Mouse (Mus musculus) layer of hippocampus, adult 8-10 months (tissue): ENCODE data around the gene Slc22a8. TPM values are rescaled to one million over a fixed set of nuclear protein-coding genes. Genes with fewer than 3 reads are reported as not detected.

Source experiments
- DNase-seq, 2 experiments: peaks; one replicate each; pipeline ENCODE4 v3.0.0; 2022; ENCODE audit warnings: low spot score in 2 of 2
- total RNA-seq, 4 experiments: library from RNA; stranded (reverse); gene quantifications; 2 replicates each; pipeline ENCODE4 v1.2.4; 2022

Slc22a8 gene
- total RNA-seq = 10 to 100 TPM; 10.6 to 12.2 (median 11.5) TPM

DNA sequence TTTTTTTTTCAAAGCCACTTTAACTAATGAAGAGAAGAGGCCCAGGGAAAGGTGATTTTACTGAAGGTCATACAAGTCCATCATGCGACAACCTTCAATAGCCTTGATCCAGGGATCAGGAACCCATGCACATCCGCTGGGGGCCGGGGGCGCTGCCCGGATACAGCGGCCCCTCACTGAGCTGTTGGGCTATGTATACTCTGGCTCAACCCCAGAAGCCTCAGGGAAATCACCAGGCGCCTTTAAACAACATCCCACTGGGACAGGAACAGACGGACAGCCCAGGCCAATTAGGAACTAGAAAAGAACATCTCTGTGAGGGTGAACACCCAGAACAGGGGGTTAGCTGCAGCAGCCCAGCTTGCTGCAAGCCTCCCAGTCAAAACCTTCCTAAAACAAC lies at the start of gene Slc22a8:
Gene Slc22a8 (plus strand): TSS at position 301 of the 400 bp plus-strand sequence.
- no peak for DNase-seq

DNA sequence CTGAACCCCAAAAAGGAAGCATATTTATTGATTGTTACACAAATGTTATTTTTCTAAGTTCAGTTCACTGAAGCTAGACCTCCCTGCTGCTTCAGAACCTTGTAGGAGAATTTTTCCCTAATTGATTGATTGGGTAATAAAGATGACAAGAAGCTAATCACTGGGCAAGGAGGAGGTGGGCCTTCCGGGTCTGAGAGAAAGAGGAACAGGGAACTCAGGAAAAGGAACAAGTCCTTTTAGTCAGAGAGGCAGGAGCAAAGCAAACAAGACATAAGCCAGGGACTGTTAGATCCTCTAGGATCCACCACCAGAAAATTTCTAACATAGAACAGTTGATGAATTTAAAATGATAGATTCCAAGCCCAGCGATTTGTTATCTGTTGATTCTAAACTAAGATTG lies 32.2 kb upstream of the Slc22a8 start:
- no peak for DNase-seq

DNA sequence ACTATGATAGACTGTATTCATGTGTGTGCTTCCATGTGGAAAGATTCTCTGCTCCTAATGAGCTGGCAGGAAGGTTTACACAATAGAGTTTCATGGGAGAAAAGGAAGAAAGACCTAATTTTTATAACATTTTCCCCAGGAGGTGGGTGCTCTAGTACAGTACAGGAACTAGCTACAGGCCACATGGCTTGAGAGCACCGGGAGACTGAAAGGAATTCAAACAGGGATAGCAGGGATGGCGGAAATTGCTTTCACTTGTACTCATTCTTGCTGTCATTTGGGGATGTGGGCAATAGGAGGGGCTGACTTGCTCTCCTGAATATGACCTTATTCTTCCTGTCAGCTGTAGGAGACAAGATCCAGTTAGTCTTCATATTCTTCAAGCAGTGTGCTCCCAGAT lies 27.0 kb upstream of the Slc22a8 start:
- DNase-seq = no peak

DNA sequence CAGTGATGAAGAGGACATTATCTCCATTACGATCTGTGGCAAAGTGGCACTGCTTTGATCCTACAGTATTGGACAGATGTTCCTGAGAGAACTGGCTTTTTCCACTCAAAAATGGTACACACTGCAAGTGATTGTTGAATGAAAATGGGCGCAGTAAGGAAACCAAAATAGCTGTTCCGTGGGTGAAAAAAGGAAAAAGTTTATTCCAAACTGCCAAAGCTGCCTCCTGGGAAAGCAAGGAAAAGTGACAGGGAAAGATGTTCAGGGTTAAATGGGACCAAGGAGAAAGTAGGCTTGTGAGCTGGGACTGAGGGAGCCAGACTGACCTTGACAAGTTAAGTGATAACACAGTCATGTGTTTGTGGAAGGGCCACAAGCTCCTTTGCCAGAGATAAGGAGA lies 26.6 kb upstream of the Slc22a8 start:
- no peak for DNase-seq

DNA sequence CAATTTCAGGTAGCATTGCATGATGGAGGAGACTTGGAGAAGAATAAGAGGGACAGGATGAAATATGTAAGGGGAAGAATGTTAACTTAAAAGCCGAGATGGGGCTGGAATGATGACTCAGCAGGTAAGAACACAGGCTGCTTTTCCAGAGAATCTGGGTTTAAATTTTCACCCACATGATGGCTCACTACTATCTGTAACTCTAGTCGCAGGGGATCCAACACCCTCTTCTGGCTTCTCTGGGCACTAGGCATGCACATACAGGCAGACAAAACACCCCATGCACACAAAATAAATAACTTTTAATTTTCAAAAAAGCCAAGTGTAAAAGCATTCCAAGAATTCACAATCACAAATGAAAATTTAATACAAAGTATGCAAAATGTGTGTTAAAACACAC lies 25.8 kb upstream of the Slc22a8 start:
- DNase-seq = no peak

DNA sequence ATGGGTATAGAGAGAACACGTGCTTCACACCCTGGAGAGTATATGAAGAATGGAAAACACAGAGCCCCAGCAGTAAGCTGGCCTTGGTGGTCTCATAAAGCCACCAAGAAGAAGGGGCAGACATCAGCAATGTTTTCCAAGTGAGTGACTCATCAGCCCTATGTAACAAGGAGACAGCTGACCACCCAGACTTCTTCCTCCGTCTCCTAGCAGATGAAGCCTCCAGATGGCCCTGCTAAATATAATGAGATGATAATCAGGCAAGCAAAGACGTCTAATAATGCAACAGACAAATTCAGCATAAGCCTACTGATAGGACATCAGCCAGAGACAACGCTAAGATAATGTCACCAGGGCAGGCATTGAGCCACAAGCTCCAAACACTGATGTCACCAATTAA lies 25.1 kb upstream of the Slc22a8 start:
- peak; percentile 61 to 69 for DNase-seq

DNA sequence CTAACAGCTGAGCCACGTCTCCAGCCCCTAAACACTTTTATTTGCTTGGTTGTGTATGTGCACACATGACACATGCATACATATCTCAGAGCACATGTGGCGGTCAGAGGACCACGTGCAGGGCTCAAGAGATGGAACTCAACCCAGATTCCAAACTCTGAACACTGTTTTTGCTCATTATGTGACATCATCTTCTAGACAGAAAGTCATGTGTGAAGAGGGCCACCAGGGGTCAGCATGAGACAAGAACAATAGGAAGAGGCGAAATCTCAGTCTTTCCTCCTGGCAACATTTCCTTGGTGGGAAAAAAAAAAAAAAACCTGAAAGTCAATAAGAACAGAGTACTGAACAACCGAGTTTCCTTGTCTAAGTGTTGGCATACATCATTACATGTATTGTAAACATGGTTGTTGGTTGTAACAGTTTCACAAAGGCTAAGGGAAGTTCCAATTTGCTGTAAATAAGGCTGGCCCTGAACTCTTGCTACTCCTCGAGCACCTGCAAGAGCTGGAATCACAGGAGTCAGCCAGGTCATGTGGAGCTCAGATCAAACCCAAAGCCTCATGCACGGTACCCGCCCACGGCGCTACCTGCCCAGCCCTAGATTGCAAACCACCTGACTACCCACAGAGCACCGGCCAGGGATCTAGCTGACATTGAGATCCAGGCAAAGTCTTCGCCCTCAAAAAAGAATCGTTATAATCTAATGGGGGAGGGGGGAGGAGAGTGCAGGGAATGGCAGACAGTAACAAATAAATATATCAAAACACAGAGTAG lies 23.8 kb upstream of the Slc22a8 start:
- peak in 1 of 2 experiments; percentile 51 for DNase-seq

DNA sequence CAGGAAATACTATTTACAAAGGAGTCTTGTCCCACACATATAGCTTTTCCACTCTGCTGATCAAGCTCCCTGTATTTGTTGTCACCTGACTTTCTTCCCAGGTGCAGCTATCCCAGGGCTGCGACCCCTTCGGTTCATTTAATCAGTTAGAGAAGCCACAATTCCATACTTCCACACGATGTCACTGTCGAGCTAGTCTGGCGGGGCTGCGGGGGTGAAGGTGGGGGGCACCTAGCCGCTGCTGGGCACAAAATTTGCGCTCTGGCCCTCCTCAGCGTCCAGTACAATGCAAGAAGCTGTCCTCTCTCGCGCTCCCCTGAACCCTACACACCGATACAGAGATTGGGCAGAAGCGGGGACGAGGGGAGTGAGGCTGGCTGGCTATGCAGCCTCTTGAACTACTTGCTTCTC lies 21.6 kb upstream of the Slc22a8 start:
- no peak for DNase-seq

DNA sequence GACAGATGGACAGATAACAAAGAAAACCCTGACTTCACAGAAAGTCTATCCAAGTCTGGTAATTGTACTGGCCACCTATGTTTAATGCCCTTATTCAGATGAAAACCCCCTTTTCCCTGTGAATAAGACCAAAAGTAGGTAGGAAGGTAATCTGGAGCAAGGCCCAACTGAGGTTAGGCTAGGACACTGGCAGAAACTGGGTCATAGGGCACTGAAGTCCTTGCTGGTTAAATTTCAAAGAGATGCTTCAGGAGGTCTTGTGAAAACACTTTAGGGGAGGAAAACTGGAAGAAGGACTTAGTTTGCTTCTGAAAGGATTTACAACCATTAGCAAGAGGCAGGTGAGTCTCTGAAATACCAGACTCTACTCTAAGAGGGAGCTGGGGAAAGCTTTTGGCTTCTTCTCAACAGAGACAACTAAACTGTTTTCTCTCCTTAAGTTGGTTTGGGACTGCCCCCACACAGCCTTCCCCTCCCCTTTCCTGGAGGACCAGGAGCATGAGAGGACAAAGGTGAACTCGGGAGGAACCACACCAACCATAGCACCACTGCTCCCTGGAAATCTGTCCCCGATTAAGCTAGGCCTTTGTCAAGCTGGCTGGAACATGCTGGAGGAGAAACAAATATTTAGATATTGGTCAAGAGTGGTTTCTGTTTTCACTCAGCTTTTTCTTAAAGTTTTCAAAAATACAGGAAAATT lies 20.6 kb upstream of the Slc22a8 start:
- DNase-seq = no peak

DNA sequence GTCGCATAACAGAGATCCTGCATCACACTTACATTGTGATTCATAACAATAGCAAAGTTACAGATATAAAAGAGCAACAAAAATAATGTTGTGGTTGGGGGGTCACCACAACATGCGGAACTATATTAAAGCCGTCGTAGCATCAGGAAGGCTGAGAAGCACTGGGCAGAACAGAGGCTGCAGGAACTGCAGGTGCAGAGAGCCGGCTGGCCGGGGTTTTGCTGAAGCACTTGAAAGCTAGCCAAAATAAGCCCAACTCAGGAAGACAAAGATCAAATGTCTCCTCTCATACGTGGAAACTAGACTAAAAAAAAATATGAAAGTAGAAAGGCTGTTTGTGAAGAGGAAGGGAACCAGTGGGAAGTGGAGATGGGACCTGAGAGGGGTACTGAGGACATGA lies 19.3 kb upstream of the Slc22a8 start:
- DNase-seq = no peak

DNA sequence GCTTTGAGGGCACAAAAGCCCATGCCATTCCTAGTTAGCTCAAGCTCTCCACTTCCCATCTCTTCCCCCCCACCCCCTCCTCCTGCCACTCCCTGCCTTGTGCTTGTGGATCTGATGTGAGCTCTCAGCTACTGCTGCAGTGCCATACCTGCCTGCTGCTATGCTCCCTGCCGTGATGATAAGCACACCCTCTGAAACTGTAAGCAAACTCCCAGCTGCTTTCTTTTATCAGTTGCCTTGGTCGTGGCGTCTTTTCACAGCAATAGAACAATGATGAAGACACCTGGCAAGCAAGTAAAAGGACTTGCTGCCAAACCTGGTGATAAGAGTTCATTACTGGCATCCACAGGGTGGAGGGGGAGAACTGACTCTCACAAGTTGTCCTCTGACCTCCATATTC lies 18.6 kb upstream of the Slc22a8 start:
- no peak for DNase-seq

DNA sequence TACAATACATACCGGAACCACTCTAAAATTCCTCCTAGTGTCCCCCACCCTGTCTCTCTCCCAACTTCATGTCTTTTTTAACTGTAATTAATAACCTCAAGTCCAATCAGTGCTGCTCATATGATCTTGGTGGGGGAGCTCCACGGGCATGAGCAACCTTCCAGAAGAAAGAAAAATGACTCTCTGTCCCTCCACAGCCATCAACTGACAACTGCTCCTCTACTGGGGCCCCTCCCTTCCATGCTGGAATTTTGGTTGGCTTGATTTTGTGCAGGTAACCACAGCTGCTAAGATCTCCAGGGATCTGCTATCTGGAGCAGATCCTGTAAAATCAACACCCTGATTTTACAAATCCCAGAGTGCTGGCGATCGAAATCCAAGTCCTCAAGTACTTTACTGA lies 13.6 kb upstream of the Slc22a8 start:
- no peak for DNase-seq

DNA sequence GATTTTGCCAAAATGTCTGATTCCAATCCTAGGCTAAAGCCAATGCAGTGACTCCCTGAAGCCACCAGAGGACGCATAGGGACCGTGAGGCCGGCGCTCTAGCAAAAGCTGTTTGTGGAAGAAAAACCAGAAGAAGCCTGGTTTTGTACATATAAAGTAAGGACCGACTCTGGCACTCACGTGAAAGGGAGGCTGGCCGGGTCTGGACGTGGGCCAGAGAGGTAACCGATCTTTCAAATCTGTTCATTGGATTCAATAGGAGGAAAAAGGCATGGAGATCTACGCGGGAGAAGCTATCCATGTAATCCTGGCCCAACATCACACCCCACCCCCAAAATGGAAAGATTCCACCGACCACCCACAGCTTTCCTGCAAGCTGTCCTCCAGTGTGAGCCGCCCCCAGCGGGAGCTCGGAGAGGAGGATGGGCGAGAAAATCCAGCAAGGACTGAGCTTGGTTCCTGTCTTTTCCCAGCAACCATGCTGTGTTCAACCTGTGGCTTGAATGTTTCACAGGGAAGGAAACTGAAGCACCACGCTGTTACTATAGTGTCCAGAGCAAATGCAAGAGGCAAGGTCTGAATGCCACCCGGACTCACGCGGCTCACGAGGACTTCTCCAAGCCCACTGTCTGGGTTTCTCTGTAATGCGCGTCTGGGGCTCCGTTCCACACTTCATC lies 12.6 kb upstream of the Slc22a8 start:
- DNase-seq = peak; percentile 89

DNA sequence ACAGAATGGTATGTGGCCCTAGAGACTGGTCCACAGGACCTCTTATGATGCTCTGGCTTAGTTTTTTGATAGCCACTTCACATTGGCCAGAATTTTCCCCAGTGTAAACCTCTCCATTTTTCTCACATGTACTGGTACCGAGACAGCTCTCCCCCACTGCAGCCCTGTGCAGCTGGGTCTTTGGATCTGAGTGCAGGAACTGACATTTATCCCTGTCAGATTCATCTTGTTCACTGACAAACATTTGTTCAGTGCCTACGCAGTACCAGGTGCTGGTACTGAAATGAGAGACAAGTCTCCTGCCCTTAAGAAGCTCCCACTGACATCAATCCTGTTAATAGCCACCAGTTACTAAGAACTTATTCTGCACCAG lies 12.1 kb upstream of the Slc22a8 start:
- DNase-seq = peak; percentile 68 to 76

DNA sequence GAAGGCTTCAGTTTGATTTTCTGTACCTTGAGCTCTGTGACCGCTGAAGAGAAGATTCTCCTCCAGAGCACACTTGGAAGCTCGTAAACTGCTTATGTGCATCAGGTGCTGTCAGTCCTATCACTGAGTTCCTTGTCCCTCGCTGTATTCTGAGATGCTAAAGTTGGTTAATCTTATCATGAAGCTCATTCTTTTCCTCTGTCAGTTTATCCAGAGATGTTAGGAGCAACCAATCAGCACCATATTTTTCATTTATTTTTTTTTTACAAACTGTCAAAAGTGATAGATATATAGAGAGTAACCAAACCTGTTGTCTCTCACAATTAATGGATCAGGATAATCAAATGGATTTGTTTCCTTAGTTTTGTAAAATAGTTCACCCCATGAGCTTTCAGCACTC lies 5.8 kb upstream of the Slc22a8 start:
- DNase-seq = no peak

DNA sequence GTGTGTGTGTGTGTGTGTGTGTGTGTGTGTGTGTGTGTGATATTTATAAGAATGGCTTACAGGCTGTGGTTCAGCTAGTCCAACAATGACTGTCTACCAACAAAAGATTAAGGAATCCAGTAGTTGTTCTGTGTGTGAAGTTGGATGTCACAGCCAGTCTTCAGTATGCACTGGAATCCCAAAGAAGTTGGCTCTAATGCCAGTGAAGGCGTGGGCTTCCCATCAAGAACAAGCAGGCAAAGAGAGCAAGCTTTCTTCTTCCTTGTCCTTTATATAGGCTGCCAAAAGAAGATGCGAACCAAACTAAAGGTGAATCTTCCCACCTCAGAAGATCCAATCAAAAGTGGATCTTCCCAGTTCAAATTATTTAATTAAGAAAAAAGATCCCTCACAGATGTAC lies 5.2 kb upstream of the Slc22a8 start:
- no peak for DNase-seq

DNA sequence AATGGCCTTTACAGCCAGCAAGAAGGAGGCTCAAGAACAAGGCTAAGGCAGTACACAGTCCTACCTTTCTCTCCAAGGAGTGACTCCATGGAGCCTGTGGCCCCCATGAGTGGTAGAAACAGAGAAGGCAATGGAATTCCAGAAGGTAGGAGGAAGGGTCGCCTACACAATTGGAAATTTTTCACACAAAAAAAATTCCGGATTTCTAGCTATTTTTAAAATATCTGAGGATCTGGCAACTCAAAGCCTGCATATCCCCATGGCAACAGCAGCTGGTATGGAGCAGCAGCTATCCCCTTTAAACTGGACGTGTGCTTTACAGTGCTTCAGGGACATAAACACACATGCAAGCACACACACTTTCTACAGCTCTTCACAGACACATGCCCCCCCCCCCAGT lies 4.7 kb upstream of the Slc22a8 start:
- DNase-seq = peak; percentile 34 to 43

DNA sequence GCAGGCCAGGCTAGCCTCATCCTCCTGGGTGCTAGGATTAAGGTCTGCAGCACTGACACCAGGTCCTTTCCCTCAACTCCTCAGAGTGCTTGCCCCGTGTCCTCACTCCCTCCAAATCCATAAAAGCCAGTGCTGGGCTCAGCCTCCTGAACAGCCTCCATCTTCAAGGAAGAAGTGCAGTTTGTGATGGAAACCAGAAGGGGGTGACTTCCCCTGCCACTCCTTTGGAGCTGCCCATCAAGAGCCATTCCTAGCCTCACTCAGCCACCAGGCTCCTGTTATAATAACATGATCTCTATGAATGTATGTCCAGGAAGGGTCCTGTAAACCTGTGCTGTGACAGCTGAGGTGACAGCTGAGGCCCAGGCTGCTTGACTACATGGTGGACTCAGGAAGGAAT lies 3.7 kb upstream of the Slc22a8 start:
- DNase-seq = no peak

DNA sequence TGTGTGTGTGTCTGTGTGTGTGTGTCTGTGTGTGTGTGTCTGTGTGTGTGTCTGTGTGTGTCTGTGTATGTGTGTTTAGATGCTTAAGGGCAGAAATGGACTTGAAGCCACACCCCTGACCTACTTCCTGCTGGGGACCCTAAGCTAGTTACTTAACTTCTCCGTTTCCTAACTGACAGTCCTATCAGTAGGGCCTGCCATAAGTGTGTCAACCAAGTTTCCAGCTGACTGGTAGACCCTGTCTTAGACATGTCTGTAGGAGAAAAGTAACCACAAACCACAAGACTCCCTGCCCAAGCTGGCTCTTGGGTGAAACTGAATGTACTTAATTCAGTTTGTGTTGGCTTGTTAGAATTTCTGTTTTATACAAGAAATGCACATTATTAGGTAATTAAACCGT lies 1.1 kb downstream of the Slc22a8 start:
- DNase-seq = no peak

DNA sequence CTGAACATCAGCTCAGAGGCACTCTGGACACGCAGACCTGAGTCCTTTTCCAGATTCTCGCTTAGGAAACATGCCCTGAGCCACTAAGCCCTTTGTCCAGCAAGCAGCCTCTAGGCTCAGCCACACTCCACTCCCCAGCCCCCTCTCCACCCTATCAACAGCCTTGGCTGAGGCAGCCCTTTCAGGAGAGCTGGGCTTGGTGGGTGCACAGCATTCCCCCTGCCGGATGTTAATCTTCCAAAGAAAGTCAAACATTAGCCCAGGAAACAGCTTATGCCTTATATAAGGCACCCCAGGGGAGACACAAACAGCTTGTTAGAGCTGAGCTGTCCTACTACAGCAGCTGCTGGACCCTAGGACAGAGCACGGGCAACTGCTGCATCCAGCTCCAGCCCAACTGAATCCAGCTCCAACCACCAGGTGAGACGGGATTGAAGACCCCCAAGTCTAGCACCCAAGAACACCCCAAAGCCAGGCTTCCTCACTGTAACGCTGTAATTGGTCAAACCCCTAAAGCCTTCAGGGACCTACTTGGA lies 1.9 kb downstream of the Slc22a8 start:
- DNase-seq = no peak

DNA sequence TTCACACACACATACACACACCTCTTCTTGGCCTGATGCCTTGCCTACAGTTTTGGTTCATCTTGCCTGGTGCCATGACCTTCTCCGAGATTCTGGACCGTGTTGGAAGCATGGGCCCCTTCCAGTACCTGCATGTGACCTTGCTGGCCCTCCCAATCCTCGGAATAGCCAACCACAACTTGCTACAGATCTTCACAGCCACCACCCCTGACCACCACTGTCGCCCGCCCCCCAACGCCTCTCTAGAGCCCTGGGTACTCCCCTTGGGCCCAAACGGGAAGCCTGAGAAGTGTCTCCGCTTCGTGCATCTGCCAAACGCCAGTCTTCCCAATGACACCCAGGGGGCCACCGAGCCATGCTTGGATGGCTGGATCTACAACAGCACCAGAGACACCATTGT lies 2.8 kb downstream of the Slc22a8 start:
- no peak for DNase-seq

DNA sequence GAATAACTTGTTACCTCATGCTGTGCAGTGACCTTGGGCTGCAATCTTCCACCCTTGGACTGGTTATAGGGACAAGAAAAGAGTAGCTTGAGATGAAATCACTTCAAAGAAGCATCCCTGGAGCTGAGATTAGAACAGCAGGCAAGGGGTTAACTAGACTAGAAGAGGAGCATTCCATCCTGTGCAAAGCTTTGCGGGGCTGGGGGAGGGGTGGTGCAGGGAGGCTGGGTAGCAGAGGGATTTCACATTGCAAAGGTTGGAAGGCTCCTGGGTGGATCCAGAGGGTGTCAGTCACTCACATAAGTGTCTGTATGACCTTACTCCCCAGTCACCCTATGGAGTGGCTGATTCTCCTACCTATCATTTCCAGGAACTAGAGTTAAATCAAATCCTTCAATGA lies 3.5 kb downstream of the Slc22a8 start:
- DNase-seq = no peak
